Mouse (Mus musculus): ENCODE results near the gene Gm43517. TPM values are rescaled to one million over a fixed set of nuclear protein-coding genes. Genes with fewer than 3 reads are reported as not detected.

Gm43517 gene
- total RNA-seq, 2 experiments from 2014 or later: not detected

DNA sequence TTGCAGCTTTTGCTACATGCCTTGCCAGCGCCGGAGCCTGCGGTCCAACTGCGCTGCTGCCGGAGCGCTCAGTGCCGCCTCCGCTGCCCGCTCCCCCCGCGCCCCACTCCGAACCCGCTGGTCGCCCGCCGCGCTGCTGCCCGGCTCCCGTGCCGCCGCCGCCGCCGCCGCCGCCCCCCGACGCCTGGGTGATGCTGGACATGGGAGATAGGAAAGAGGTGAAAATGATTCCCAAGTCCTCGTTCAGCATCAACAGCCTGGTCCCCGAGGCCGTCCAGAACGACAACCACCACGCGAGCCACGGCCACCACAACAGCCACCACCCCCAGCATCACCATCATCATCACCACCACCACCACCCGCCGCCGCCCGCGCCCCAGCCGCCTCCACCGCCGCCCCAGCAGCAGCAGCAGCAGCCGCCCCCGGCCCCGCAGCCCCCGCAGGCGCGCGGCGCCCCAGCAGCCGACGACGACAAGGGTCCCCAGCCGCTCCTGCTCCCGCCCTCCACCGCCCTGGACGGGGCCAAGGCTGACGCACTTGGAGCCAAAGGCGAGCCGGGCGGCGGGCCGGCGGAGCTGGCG lies 589 bp upstream of the Gm43517 start:
- no peak for ATAC-seq (replicated peaks; ENCODE audit: low FRiP score, poor library complexity, severe bottlenecking)

- no peak for ATAC-seq (replicated peaks; ENCODE audit: low FRiP score, poor library complexity, severe bottlenecking)
Observed at GRCm38 (mm10) chr12:49385631-49385990, 637 bp downstream of the Gm43517 start.

GRCm38 (mm10) chr12:49386081-49386805 lies 1.3 kb downstream of the Gm43517 start:
- ATAC-seq (replicated peaks; ENCODE audit: low FRiP score, poor library complexity, severe bottlenecking): no peak

GRCm38 (mm10) chr12:49387856-49388598 lies 3.1 kb downstream of the Gm43517 start:
- ATAC-seq (replicated peaks; ENCODE audit: low FRiP score, poor library complexity, severe bottlenecking): no peak

DNA sequence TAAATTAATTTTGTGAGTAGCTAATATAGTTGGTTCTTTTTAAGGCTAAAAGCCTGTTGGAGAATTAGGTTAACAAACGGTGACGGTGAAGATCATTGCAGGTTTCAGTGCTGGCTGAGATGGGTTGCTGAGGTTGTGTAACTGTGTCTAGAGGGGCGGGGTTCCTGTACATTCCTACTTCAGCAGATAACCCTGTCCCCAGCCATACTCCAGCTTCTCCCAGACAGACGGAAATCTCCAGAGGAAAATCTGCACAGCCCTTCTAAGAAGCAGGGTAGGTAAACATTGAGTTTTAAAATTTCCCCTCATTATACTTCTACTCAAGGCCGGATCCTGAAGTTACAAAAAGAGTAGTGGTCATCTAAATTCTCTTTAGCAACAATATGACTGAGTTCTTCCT lies 4.7 kb downstream of the Gm43517 start:
- ATAC-seq (replicated peaks; ENCODE audit: low FRiP score, poor library complexity, severe bottlenecking): no peak

- no peak for ATAC-seq (replicated peaks; ENCODE audit: low FRiP score, poor library complexity, severe bottlenecking)
Observed at GRCm38 (mm10) chr12:49390257-49390656, 5.3 kb downstream of the Gm43517 start.

DNA sequence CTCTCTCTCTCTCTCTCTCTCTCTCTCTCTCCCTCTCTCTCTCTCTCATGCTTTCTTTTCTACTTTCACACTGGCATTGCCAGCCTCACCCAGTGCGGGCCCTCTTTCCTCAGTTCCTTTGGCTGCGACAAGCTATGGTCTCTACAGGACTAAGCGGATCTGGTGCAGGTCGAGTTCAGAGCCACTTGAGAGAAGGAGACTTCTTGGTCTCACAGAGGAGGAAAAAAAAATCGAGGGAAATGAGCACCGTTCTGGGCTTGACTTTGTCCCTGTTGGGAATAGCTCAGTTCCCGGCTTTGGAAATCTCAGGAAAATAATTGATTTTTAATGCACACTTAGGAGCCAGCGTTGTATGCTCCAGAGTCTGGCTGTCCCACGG lies 5.9 kb downstream of the Gm43517 start:
- no peak for ATAC-seq (replicated peaks; ENCODE audit: low FRiP score, poor library complexity, severe bottlenecking)

- ATAC-seq (replicated peaks; ENCODE audit: low FRiP score, poor library complexity, severe bottlenecking): no peak
Observed at GRCm38 (mm10) chr12:49391305-49392040, 6.5 kb downstream of the Gm43517 start.

DNA sequence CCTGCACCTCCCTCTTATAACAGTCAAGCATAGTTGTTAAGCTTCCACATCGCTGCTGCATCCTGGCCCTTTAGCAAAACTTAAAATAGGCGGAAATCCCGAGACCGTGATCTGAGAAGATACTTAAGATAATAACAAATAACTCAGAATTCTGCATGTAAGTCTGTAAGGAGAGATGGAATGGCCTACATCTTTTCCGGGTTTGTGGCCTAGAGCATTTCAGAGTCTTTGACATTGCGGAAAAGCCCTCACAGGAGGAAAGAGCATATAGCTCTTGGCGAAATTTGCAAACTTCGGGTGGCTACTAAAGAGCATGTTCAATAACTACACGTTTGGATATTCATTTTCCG lies 7.0 kb downstream of the Gm43517 start:
- ATAC-seq (replicated peaks; ENCODE audit: low FRiP score, poor library complexity, severe bottlenecking): no peak

- ATAC-seq (replicated peaks; ENCODE audit: low FRiP score, poor library complexity, severe bottlenecking): no peak
Observed at GRCm38 (mm10) chr12:49392876-49393275, 7.9 kb downstream of the Gm43517 start.

DNA sequence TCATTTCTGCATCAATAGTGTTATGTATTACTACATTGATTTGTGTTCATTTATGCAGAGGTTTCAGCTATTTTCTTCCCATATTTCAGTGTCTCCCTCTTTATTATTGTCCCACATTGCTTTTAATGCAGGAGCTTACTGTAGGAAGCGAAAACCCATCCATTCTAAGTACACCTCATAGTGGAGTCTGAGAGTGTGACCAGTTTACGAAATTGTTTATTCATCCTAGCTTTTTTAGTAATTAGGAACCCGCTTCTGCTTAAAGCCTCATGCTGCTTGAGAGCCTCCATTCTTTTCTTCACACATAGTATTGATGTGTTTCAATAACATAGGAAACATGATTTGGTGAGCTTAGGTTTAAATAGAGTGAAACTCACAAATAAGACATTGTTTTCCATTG lies 8.7 kb downstream of the Gm43517 start:
- no peak for ATAC-seq (replicated peaks; ENCODE audit: low FRiP score, poor library complexity, severe bottlenecking)

DNA sequence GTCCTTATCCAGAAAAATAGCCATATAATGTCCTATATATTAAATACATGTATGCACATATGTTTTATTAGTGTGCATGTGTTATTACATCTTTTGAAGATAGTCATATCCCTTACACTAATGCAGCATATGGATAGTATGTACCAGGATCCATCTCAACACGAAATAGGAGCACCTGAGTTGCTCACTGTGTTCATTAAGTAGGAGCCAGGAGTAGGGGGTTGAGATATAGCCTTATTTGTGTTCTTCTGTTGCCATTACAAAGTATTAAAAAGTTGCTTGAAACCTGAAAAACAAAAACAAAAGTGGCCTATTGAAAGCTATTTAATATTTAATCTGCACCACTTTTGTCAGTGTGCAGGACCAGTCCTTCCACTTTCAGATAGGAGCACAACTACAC lies 9.2 kb downstream of the Gm43517 start:
- ATAC-seq (replicated peaks; ENCODE audit: low FRiP score, poor library complexity, severe bottlenecking): no peak

DNA sequence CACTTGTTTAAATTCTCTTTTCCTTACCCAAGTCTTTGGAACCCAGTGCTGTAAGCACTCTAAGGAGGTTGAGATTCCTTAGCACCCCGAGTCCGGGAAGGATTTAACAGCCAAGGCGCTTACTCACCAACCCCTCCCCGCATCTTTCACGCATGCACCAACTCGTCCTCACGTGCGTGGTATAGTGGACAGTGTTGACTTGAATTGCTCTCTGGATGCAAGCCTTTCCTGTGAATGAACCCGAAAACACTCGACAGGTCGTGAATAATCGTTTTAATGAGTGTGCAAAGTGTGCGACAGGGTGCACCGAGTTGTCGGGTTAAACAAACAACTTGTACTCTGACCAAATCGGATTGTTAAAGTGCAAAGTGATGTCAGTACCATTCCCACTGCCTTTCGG lies 9.9 kb downstream of the Gm43517 start:
- ATAC-seq (replicated peaks; ENCODE audit: low FRiP score, poor library complexity, severe bottlenecking): no peak

DNA sequence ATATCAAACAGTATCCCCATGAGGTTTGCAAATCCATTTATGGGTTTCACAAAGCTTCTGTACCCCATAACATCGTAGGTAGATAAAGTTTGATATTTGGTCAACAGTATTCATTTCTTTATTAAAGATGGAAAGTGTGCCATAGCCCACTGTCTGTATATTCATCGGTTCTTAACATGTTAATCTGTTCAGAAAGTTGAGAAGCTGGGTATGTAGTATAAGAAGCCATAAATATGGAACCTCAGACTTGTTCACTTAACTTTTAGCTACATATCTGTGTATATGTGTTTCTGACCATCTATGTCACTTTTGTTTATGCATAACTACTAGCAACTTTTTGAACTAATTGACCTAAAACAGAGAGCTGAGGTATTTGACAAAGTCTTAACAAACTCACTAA lies 11.0 kb downstream of the Gm43517 start:
- no peak for ATAC-seq (replicated peaks; ENCODE audit: low FRiP score, poor library complexity, severe bottlenecking)

DNA sequence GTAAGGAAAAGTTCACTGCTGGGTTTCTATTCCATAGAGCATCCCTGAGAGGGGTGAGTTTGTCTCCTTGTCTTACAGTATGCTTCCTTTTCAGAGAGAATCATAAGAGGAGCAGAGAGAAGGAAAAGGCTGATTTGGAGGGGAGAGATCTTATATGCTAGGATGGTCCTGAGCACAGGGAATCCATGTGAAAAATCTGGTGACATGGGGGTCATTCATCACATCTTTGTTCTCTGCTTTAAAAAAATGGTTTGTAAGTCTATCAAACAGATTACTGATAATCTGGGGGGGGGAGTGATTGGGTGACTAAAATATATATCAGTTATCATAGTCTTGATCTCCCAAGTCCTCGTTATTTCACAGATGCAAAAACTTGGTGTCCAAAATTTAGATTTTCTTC lies 11.8 kb downstream of the Gm43517 start:
- no peak for ATAC-seq (replicated peaks; ENCODE audit: low FRiP score, poor library complexity, severe bottlenecking)

GRCm38 (mm10) chr12:49397443-49398162 lies 12.6 kb downstream of the Gm43517 start:
- no peak for ATAC-seq (replicated peaks; ENCODE audit: low FRiP score, poor library complexity, severe bottlenecking)

DNA sequence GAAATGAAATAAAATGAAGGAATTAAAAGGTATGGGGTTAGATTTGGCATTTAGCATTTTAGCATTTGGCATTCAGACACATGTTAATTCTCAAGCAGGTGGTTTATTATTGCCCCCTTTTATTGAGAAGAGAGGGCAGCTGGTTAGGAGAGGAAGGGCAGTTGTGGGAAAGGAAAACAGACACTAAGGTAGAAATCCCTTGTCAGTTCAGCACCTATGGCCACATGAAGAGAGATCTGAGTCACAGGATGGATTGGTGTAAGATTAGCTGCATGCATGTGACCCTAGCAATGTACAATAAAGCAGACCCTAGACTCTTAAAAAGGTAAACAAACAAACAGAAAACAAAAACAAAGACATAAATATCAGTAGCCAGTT lies 13.2 kb downstream of the Gm43517 start:
- no peak for ATAC-seq (replicated peaks; ENCODE audit: low FRiP score, poor library complexity, severe bottlenecking)

GRCm38 (mm10) chr12:49398636-49399035 lies 13.7 kb downstream of the Gm43517 start:
- ATAC-seq (replicated peaks; ENCODE audit: low FRiP score, poor library complexity, severe bottlenecking): no peak

DNA sequence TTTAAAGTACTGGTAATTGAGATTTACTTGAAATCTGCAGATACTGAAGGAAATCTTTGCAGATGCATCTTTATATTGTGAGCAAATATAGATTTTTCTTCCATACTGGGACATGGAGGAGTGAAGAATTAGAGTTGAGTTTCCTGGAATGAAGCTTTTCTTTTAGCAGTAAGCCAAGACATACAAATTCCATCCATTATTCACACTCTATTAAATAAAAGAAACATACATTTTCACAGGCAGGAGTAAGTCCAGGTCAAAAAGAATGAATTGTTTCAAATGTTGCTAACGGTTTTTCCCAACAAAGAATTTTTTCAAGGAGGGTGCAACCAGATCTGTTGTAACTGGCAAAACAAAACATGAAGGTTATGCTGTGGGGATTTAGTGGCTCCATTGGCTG lies 14.6 kb downstream of the Gm43517 start:
- ATAC-seq (replicated peaks; ENCODE audit: low FRiP score, poor library complexity, severe bottlenecking): no peak
